In genomic region chr5:118160691-118161090, GRCm38 (mm10) we compare ENCODE assay signal across 18 mouse cellular contexts. TPM values are rescaled to one million over a fixed set of nuclear protein-coding genes. Genes with fewer than 3 reads are reported as not detected.
"Had no signal": no experiment of that assay in that cellular context is flagged by ENCODE, and none has a peak within 500 bp of the region (broad histone marks: within the 10 kb centered on the region; RNA-seq: fewer than 3 reads in every experiment).

No protein-coding gene starts in this region.

- H3K9ac ChIP-seq: liver, embryonic 13.5 days; lung, embryonic 14.5 days; midbrain, embryonic 12.5 days; midbrain, embryonic 15.5 days; neural tube, embryonic 12.5 days; neural tube, embryonic 15.5 days had no signal

- H3K4me2 ChIP-seq: liver, embryonic 13.5 days; lung, embryonic 14.5 days; midbrain, embryonic 12.5 days; midbrain, embryonic 15.5 days; neural tube, embryonic 12.5 days; neural tube, embryonic 15.5 days had no signal

- ATAC-seq: midbrain, embryonic 15.5 days had no signal

- H3K4me3 ChIP-seq: liver, embryonic 13.5 days; midbrain, embryonic 12.5 days; midbrain, embryonic 15.5 days; neural tube, embryonic 12.5 days; neural tube, embryonic 15.5 days had no signal

- H3K36me3 ChIP-seq: liver, embryonic 13.5 days; midbrain, embryonic 12.5 days; midbrain, embryonic 15.5 days; neural tube, embryonic 12.5 days; neural tube, embryonic 15.5 days had no signal

- DNase-seq: kidney, adult 18-20 months; kidney, adult 9 months; kidney, postnatal 14 days; kidney, postnatal 4 days; liver, embryonic 13.5 days; lung, embryonic 14.5 days; lung, postnatal 10 days; right cerebral cortex, adult 18-20 months; right cerebral cortex, postnatal 14 days; right cerebral cortex, postnatal 4 days; thymus, postnatal 25 days had no signal

- H3K27ac ChIP-seq: liver, embryonic 13.5 days; midbrain, embryonic 12.5 days; midbrain, embryonic 15.5 days; neural tube, embryonic 12.5 days; neural tube, embryonic 15.5 days had no signal

- H3K9me3 ChIP-seq: liver, embryonic 13.5 days; midbrain, embryonic 12.5 days; midbrain, embryonic 15.5 days; neural tube, embryonic 12.5 days; neural tube, embryonic 15.5 days had no signal

- H3K4me1 ChIP-seq: midbrain, embryonic 15.5 days; neural tube, embryonic 12.5 days; neural tube, embryonic 15.5 days had no signal

RNA-seq across cellular contexts. Expression of gene Hrk, which starts 3.8 kb away (rescaled TPM):
- total RNA-seq: megakaryocyte, adult 5-6 weeks had no signal
- polyA plus RNA-seq: limb, embryonic 11.5 days; liver, embryonic 16.5 days; lung, embryonic 14.5 days had no signal
